Mouse (Mus musculus) liver, embryonic 16.5 days (tissue): Measurements from ENCODE around the gene Mmrn2. TPM values are rescaled to one million over a fixed set of nuclear protein-coding genes. Genes with fewer than 3 reads are reported as not detected.

Experiments
- ATAC-seq: fragments of 200-750 bp; cut with Nextera tagmentation; 2 replicates; pipeline ENCODE4 v1.8.0; 2017; ENCODE audit warnings: low read depth, mild to moderate bottlenecking, moderate number of reproducible peaks, moderate library complexity
- H3K27ac ChIP-seq: fragments of 300-500 bp; sonication (generic); 2 replicates; pipeline ENCODE4 v1.5.1; 2014; ENCODE audit warnings: mild to moderate bottlenecking, low read length
- H3K27me3 ChIP-seq: fragments of 300-500 bp; sonication (generic); 2 replicates; pipeline ENCODE4 v1.6.1; 2014; ENCODE audit warnings: low read depth, low read length, mixed read lengths; ENCODE audit not compliant: control insufficient read depth, insufficient read depth
- H3K36me3 ChIP-seq: fragments of 300-500 bp; sonication (generic); 2 replicates; pipeline ENCODE4 v1.6.1; 2014; ENCODE audit warnings: mild to moderate bottlenecking; ENCODE audit not compliant: control insufficient read depth, insufficient read depth
- H3K4me1 ChIP-seq: fragments of 300-500 bp; sonication (generic); 2 replicates; pipeline ENCODE4 v1.6.1; 2014; ENCODE audit warnings: low read depth, low read length, mixed read lengths; ENCODE audit not compliant: control insufficient read depth
- H3K4me2 ChIP-seq: fragments of 300-500 bp; sonication (generic); 2 replicates; pipeline ENCODE4 v1.6.1; 2014; ENCODE audit warnings: low read depth, low read length, mixed read lengths
- H3K4me3 ChIP-seq: fragments of 300-500 bp; sonication (generic); 2 replicates; pipeline ENCODE4 v1.5.1; 2014; ENCODE audit warnings: low read depth, mild to moderate bottlenecking, low read length
- H3K9ac ChIP-seq: fragments of 300-500 bp; sonication (generic); 2 replicates; pipeline ENCODE4 v1.6.1; 2014; ENCODE audit warnings: low read depth, low read length
- H3K9me3 ChIP-seq: fragments of 300-500 bp; sonication (generic); replicated peaks from 2 replicates; pipeline ENCODE4 v1.6.1; 2016; ENCODE audit warnings: low read length; ENCODE audit not compliant: control insufficient read depth
- WGBS: fragments of 180-500 bp; shearing (Covaris S2); extraction: QIAGEN DNeasy Blood & Tissue Kit; methylation state at CpG from one replicate; pipeline ENCODE4 v1.1.7; 2014; ENCODE audit not compliant: insufficient replicate concordance; 5-methylcytosine and 5-hydroxymethylcytosine counted together
- polyA plus RNA-seq: library from polyadenylated mRNA; unstranded; fragments of >200 nt; fragmentation: Nextera tagmentation; extraction: Ambion mirVana; gene quantifications from 2 replicates; pipeline ENCODE4 v1.2.1, GENCODE M21; 2015

Gene Mmrn2
- polyA plus RNA-seq, 1 experiment from 2014 or later, result 3.4 TPM

DNA sequence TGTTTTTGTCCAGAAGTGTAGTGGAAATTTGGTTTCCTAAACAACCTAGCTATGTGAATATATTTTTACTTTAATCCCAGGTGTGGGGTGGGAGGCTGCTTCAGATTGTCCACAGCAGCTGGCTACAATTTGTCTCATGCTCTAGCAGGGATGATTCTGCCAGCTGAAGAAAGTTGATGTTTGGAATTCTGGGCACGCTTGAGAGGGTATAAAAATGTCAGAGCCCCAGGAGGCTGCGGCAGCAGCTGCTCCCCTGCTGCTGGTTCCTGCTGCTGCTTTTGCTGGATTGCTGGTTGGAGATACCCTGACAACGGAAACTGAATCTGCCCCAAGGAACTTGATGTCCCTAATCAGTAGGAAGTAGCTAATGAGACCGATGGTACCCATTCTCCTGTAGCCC is 67.3 kb downstream of the Mmrn2 start:
- H3K27me3 ChIP-seq, result no peaks in the 10 kb centered on the region
- no peak overlapping the region for H3K27ac ChIP-seq
- ATAC-seq, result no peak
- no peaks in the 10 kb centered on the region for H3K4me1 ChIP-seq
- no peak overlapping the region for H3K9ac ChIP-seq
- no peak overlapping the region for H3K4me2 ChIP-seq
- H3K4me3 ChIP-seq, result no peak overlapping the region
- no peaks in the 10 kb centered on the region for H3K36me3 ChIP-seq
- H3K9me3 ChIP-seq, result no peaks in the 10 kb centered on the region
- WGBS, result 66% methylated on average over 4 of the region's 4 CpGs

DNA sequence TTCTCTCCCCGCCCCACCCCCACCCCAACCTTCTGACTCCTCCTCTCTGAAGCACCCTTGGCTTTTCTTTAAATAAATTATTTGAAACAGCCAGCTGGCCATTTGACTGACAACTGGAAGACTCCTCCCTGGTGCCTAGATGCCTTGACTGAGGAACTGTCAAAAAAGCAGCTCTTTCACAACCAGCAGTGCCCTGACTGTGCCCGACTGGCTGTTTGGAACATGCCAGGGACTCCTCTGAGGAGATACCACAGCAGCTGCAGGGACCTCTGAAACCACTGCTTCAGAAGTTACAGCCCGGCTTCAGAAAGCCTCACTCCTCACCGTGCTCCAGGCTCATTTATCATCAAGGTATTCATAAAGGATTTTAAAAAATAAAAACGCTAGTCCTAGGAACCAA is 69.1 kb downstream of the Mmrn2 start:
- H3K27ac ChIP-seq, result no peak overlapping the region
- H3K9ac ChIP-seq, result no peak overlapping the region
- no peaks in the 10 kb centered on the region for H3K9me3 ChIP-seq
- no peak overlapping the region for H3K4me2 ChIP-seq
- ATAC-seq, result no peak
- no peaks in the 10 kb centered on the region for H3K4me1 ChIP-seq
- no peaks in the 10 kb centered on the region for H3K36me3 ChIP-seq
- no peaks in the 10 kb centered on the region for H3K27me3 ChIP-seq
- no peak overlapping the region for H3K4me3 ChIP-seq
- 68% methylated on average over 5 of the region's 5 CpGs for WGBS

DNA sequence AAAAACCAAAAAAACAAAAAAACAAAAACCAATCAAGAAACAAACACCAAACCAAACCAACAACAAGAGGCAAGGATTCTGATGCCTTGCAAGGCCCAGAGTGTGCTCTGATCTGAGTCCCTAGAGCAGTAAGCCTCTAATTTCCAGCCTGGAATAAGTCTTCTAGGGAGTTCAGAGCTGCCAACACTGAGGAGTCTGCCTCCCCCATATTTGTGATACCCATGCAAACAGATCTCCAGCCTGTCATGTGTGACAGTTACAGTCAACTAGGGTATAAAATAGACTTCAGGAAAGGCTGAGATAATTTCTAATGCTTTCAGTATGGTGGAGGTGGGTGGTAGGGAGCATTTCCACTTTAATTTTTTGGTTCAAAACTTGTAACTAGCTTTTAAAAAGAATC is 69.7 kb downstream of the Mmrn2 start:
- H3K27ac ChIP-seq, result no peak overlapping the region
- H3K4me2 ChIP-seq, result no peak overlapping the region
- H3K9ac ChIP-seq, result no peak overlapping the region
- no peaks in the 10 kb centered on the region for H3K27me3 ChIP-seq
- H3K4me3 ChIP-seq, result no peak overlapping the region
- no peaks in the 10 kb centered on the region for H3K9me3 ChIP-seq
- ATAC-seq, result no peak
- H3K36me3 ChIP-seq, result no peaks in the 10 kb centered on the region
- H3K4me1 ChIP-seq, result no peaks in the 10 kb centered on the region

DNA sequence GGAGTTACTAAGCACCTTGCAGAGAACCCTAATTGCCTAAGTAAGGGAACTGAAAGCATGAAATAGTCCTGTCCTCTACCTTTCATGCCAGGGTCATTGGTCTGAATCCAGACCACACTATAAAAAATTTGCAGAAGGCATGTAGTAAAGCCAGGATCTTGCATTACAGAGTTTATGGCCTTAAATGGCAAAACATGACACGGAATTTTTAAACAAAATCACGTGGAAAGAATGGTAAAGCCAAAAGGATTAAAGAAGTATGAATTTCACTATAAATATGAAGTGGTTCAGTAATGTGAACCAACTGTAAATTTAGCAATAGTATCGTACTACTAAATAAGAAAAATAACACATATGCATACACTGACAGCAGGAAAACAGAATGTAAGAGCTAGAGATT is 70.1 kb downstream of the Mmrn2 start:
- Histone ChIP-seq H3K36me3 (no peaks in the 10 kb centered on the region), H3K4me2 (no peak overlapping the region), H3K9ac (no peak overlapping the region), H3K27ac (no peak overlapping the region), H3K4me3 (no peak overlapping the region), H3K27me3 (no peaks in the 10 kb centered on the region), H3K4me1 (no peaks in the 10 kb centered on the region), H3K9me3 (no peaks in the 10 kb centered on the region)
- WGBS, result 56% methylated on average over 3 of the region's 3 CpGs
- no peak for ATAC-seq

DNA sequence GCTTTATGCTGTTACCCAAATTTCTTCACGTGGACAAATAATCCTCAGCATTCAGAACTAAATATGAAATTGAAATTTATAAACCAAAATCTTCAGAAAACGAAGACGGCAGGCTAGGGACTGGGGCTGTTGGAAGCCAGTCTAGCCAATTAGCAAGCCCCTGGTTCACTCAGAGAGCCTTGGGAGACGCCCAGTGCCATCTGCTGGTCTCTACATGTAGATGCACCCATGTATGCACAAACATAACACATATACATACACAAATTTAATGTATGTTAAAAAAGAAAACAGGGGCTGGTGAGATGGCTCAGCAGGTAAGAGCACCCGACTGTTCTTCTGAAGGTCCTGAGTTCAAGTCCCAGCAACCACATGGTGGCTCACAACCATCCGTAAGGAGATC is 71.4 kb downstream of the Mmrn2 start:
- Histone ChIP-seq H3K4me1 (no peaks in the 10 kb centered on the region), H3K27ac (no peak overlapping the region), H3K4me2 (no peak overlapping the region), H3K27me3 (no peaks in the 10 kb centered on the region), H3K4me3 (no peak overlapping the region), H3K9me3 (no peaks in the 10 kb centered on the region), H3K9ac (no peak overlapping the region), H3K36me3 (no peaks in the 10 kb centered on the region)
- no peak for ATAC-seq
- 68% methylated on average over 6 of the region's 6 CpGs for WGBS

DNA sequence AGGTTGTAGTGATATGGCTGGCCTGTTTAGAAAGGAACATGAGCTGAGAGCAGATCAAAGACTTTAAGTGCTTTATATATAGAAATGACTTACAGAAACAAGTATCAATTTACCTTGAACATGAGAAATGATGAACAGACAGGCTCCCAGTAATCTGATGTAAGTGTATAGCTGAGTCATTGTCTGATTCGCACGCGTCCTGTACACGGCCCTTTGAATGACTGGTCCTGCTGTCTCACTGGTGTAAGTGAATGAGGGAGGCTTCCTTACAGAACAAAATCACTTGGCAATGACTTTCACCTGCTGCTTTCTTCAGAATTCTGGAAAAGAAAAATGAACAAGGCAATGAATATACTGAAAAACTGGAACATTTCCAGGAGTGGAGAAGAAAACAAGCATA is 72.4 kb downstream of the Mmrn2 start:
- Histone ChIP-seq H3K4me2 (no peak overlapping the region), H3K4me3 (no peak overlapping the region), H3K9me3 (no peaks in the 10 kb centered on the region), H3K36me3 (no peaks in the 10 kb centered on the region), H3K27me3 (no peaks in the 10 kb centered on the region), H3K4me1 (no peaks in the 10 kb centered on the region), H3K9ac (no peak overlapping the region), H3K27ac (no peak overlapping the region)
- WGBS, result 62% methylated on average over 4 of the region's 4 CpGs
- ATAC-seq, result no peak

DNA sequence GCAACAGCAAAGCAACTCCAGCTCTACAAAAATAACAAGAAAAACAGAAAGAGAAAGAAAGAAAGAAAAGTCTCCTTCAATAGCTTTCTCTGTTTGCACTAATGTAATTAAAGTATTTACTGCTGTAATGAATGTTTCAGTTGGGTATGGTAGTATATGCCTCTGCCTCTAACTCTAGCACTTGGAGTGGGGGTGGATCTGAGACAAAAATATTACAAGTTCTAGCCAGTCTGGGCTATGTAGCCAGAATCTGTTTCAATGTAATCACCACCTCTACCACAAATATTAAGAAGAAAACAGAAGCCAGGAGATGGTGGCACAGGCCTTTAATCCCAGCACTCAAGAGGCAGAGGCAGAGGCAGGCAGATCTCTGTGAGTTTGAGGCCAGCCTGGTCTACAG is 73.1 kb downstream of the Mmrn2 start:
- Histone ChIP-seq H3K4me3 (no peak overlapping the region), H3K9ac (no peak overlapping the region), H3K4me2 (no peak overlapping the region), H3K27me3 (no peaks in the 10 kb centered on the region), H3K4me1 (no peaks in the 10 kb centered on the region), H3K9me3 (no peaks in the 10 kb centered on the region), H3K36me3 (no peaks in the 10 kb centered on the region), H3K27ac (no peak overlapping the region)
- ATAC-seq, result no peak

DNA sequence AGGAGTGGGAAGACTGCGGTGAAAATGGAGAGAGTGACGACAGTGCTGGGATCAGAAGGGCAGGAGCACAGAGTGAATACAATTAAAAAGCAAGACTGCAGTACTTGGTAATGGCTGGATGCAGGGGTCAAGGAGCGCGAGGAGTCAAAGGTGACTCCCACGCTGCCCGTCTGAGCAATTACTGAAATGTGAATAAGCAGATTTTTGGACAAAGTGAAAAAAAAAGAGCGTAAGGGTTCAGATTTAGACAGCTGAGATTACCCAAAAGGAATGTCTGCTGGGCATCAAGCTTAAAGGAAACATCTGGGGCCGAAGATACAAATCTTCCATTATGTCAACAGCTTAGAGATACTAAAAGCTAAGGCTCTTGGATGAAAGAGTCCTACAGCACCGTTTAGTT is 74.5 kb downstream of the Mmrn2 start:
- Histone ChIP-seq H3K27ac (no peak overlapping the region), H3K4me2 (no peak overlapping the region), H3K27me3 (no peaks in the 10 kb centered on the region), H3K4me1 (no peaks in the 10 kb centered on the region), H3K36me3 (no peaks in the 10 kb centered on the region), H3K4me3 (no peak overlapping the region), H3K9ac (no peak overlapping the region), H3K9me3 (no peaks in the 10 kb centered on the region)
- ATAC-seq, result no peak
- WGBS, result 61% methylated on average over 9 of the region's 9 CpGs

DNA sequence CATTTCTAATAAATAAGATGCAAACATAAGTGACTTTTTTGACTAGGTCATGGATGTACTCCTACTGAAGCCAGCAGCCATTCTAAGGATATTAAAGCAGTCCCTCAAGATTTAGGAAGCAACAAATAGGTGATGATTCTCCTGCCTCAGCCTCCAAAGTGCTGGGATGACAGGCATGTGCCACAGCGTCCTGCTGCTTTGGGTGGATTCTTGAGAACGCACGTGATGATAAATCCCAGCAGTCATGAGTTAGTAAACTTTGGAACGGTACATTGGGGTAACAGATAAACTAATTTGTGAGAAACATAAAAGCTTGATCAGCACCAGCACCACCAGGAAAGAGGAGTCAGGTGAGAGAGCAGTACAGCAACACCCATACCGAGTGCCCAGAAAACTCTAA is 75.2 kb downstream of the Mmrn2 start:
- no peak overlapping the region for H3K9ac ChIP-seq
- H3K4me1 ChIP-seq, result no peaks in the 10 kb centered on the region
- no peak overlapping the region for H3K4me2 ChIP-seq
- H3K4me3 ChIP-seq, result no peak overlapping the region
- no peaks in the 10 kb centered on the region for H3K9me3 ChIP-seq
- no peak overlapping the region for H3K27ac ChIP-seq
- no peak for ATAC-seq
- no peaks in the 10 kb centered on the region for H3K36me3 ChIP-seq
- H3K27me3 ChIP-seq, result no peaks in the 10 kb centered on the region
- WGBS, result 72% methylated on average over 5 of the region's 5 CpGs

DNA sequence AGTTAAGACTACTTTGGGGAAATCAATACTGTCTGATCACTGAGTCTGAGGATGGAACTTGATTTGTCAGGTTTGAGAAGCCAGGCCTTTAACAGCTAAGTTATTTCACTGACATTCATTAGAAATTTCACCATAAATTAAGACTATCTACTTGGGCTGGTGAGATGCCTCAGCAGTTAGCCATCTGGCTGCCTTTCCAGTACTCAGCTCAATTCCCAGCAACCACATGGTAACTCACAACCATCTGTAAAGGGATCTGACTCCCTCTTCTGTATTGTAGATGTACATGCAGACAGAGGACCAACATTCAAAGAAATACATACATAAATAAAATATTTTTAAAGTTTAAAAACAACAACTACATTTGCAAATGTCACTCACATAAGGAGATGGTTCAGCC is 76.6 kb downstream of the Mmrn2 start:
- no peaks in the 10 kb centered on the region for H3K4me1 ChIP-seq
- H3K4me2 ChIP-seq, result no peak overlapping the region
- no peaks in the 10 kb centered on the region for H3K9me3 ChIP-seq
- H3K36me3 ChIP-seq, result no peaks in the 10 kb centered on the region
- H3K27ac ChIP-seq, result no peak overlapping the region
- H3K4me3 ChIP-seq, result no peak overlapping the region
- no peak overlapping the region for H3K9ac ChIP-seq
- no peak for ATAC-seq
- H3K27me3 ChIP-seq, result no peaks in the 10 kb centered on the region
